Mouse (Mus musculus): ENCODE measurements around the gene Hipk2.

Gene Hipk2

GRCm38 (mm10) chr6:38876071-38876911 lies at the start of gene Hipk2:
Gene Hipk2, minus strand, starts transcription at chr6:38876165.
- ChIA-PET POLR2A (interaction anchor here (0.5 to 1.2 kb wide), 16 partner anchors 10 to 325 kb away, joined by 3 to 7 read pairs (median 3); partner anchors contain the start of genes Clec2l (in 1 of the 4) and Luc7l2 (in 1 of the 4)), CTCF (interaction anchor here (0.5 to 1.6 kb wide), 6 partner anchors 10 to 140 kb away, joined by 3 to 14 read pairs (median 6); no protein-coding TSS in a partner anchor)

GRCm38 (mm10) chr6:38925719-38926118 lies 49.8 kb upstream of the Hipk2 start:
- ChIA-PET POLR2A (interaction anchor here (0.5 to 1.7 kb wide), 21 partner anchors 8 to 1887 kb away, joined by 3 to 10 read pairs (median 4); partner anchors contain the start of gene Hipk2 (in 1 of the 4)), CTCF (interaction anchor here (0.5 to 1.6 kb wide), 110 partner anchors 8 to 1893 kb away, joined by 3 to 14 read pairs (median 4); partner anchors contain the start of gene Luc7l2 (in 1 of the 4))

GRCm38 (mm10) chr6:38923870-38924817 lies 48.2 kb upstream of the Hipk2 start:
- CTCF ChIA-PET = no interaction called here
- POLR2A ChIA-PET = interaction anchor here in 2 of 4 experiments (0.7 to 1.7 kb wide), 2 partner anchors 18 to 114 kb away, joined by 3 to 4 read pairs; no protein-coding TSS in a partner anchor

GRCm38 (mm10) chr6:38923450-38923849 lies 47.5 kb upstream of the Hipk2 start:
- POLR2A ChIA-PET = interaction anchor here in 2 of 4 experiments (0.7 to 1.7 kb wide), 2 partner anchors 19 to 113 kb away, joined by 3 to 4 read pairs; no protein-coding TSS in a partner anchor
- CTCF ChIA-PET = no interaction called here

- POLR2A ChIA-PET = no interaction called here
- CTCF ChIA-PET = no interaction called here
Measured at GRCm38 (mm10) chr6:38922517-38922916, 46.6 kb upstream of the Hipk2 start.

- CTCF ChIA-PET = interaction anchor here in 1 of 4 experiments (0.6 kb wide), 1 partner anchor 90 kb away, joined by 3 read pairs; no protein-coding TSS in a partner anchor
- POLR2A ChIA-PET = no interaction called here
Measured at GRCm38 (mm10) chr6:38921810-38922116, 45.8 kb upstream of the Hipk2 start.

GRCm38 (mm10) chr6:38921095-38921809 lies 45.3 kb upstream of the Hipk2 start:
- ChIA-PET POLR2A (no interaction called here), CTCF (no interaction called here)

GRCm38 (mm10) chr6:38920141-38920540 lies 44.2 kb upstream of the Hipk2 start:
- ChIA-PET CTCF (no interaction called here), POLR2A (no interaction called here)

GRCm38 (mm10) chr6:38919135-38919740 lies 43.3 kb upstream of the Hipk2 start:
- POLR2A ChIA-PET = no interaction called here
- CTCF ChIA-PET = no interaction called here

GRCm38 (mm10) chr6:38918728-38919127 lies 42.8 kb upstream of the Hipk2 start:
- ChIA-PET CTCF (no interaction called here), POLR2A (interaction anchor here in 1 of 4 experiments (0.7 kb wide), 1 partner anchor 179 kb away, joined by 3 read pairs; no protein-coding TSS in a partner anchor)

GRCm38 (mm10) chr6:38917415-38917814 lies 41.5 kb upstream of the Hipk2 start:
- CTCF ChIA-PET = interaction anchor here in 2 of 4 experiments (0.7 to 1.1 kb wide), 3 partner anchors 9 to 585 kb away, joined by 3 to 5 read pairs (median 5); no protein-coding TSS in a partner anchor
- POLR2A ChIA-PET = interaction anchor here in 1 of 4 experiments (0.8 kb wide), 1 partner anchor 9 kb away, joined by 3 read pairs; no protein-coding TSS in a partner anchor

GRCm38 (mm10) chr6:38916571-38916970 lies 40.6 kb upstream of the Hipk2 start:
- ChIA-PET POLR2A (interaction anchor here in 1 of 4 experiments (2.0 kb wide), 1 partner anchor 13 kb away, joined by 7 read pairs; no protein-coding TSS in a partner anchor), CTCF (interaction anchor here in 2 of 4 experiments (1.0 to 2.3 kb wide), 2 partner anchors 10 kb away, joined by 3 to 6 read pairs; no protein-coding TSS in a partner anchor)

- POLR2A ChIA-PET = interaction anchor here in 1 of 4 experiments (1.4 to 2.0 kb wide), 2 partner anchors 14 to 41 kb away, joined by 3 to 7 read pairs; no protein-coding TSS in a partner anchor
- CTCF ChIA-PET = interaction anchor here in 3 of 4 experiments (0.5 to 2.3 kb wide), 4 partner anchors 11 to 103 kb away, joined by 3 to 9 read pairs (median 4); no protein-coding TSS in a partner anchor
Measured at GRCm38 (mm10) chr6:38915776-38916175, 39.8 kb upstream of the Hipk2 start.

- CTCF ChIA-PET = interaction anchor here in 3 of 4 experiments (0.5 to 3.9 kb wide), 5 partner anchors 11 to 264 kb away, joined by 3 to 27 read pairs (median 5); no protein-coding TSS in a partner anchor
- POLR2A ChIA-PET = interaction anchor here in 2 of 4 experiments (0.6 to 1.3 kb wide), 2 partner anchors 12 to 52 kb away, joined by 5 to 9 read pairs; no protein-coding TSS in a partner anchor
Measured at GRCm38 (mm10) chr6:38914181-38914580, 38.2 kb upstream of the Hipk2 start.

GRCm38 (mm10) chr6:38913386-38914042 lies 37.5 kb upstream of the Hipk2 start:
- POLR2A ChIA-PET = interaction anchor here in 2 of 4 experiments (0.6 to 1.5 kb wide), 5 partner anchors 12 to 183 kb away, joined by 3 to 9 read pairs (median 3); no protein-coding TSS in a partner anchor
- CTCF ChIA-PET = interaction anchor here in 3 of 4 experiments (0.5 to 3.9 kb wide), 7 partner anchors 12 to 422 kb away, joined by 3 to 27 read pairs (median 5); no protein-coding TSS in a partner anchor

GRCm38 (mm10) chr6:38912845-38913244 lies 36.9 kb upstream of the Hipk2 start:
- ChIA-PET CTCF (interaction anchor here in 3 of 4 experiments (0.5 to 3.9 kb wide), 5 partner anchors 13 to 263 kb away, joined by 3 to 27 read pairs (median 5); no protein-coding TSS in a partner anchor), POLR2A (interaction anchor here in 2 of 4 experiments (0.5 to 1.5 kb wide), 4 partner anchors 12 to 407 kb away, joined by 3 to 7 read pairs (median 4); no protein-coding TSS in a partner anchor)
